Mouse (Mus musculus) cerebellum, adult 9-10 months (tissue): Measurements from ENCODE around the gene Wwc1.
"Not testable (repeated sequence)": the region's sequence is repeated elsewhere in the genome, so short reads cannot be mapped to it uniquely, and the experiment has no call there.

Experiments used
- DNase-seq: peaks from one replicate; pipeline ENCODE4 v3.0.0; 2022

The Wwc1 gene

DNA sequence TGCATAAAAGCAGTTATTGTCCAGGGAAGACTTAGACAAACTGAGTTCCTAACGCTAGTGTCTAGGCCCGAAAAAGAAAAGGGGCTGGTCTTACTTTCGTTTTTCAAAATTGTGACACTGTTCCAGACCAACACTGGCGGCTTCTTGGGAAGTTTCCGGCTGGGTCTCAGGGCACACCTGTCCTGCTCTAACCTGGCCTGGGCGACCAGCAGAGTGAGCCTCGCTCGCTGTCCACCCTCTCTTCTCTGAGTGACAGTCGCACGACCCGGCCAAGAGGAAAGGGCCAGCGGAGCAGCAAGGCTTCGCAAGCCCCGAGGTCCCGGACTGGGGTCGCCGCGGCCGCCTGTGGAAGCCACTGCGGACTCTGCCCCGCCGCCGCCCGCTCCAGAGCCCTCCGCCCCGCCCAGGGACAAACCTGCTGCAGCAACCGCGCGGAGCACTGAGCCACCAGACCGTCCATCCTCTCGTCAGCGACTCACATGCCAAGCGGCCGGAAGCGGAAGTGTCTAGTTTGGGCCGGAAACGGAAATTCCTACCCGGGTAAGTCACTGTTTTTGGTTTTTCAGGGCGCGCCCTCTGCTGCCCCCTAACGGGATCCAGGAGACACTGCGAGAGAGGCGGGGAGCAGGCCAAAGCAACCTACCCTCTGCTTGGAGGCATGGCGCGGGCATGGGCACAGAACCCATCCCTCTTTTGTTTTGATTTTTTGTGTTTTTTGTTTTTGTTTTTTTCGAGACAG, 146.1 kb downstream of the Wwc1 start, which contains the start of gene Rars:
TSS of gene Rars (minus strand) at position 485 of the 739 bp plus-strand sequence.
- peak; percentile 93 for DNase-seq

DNA sequence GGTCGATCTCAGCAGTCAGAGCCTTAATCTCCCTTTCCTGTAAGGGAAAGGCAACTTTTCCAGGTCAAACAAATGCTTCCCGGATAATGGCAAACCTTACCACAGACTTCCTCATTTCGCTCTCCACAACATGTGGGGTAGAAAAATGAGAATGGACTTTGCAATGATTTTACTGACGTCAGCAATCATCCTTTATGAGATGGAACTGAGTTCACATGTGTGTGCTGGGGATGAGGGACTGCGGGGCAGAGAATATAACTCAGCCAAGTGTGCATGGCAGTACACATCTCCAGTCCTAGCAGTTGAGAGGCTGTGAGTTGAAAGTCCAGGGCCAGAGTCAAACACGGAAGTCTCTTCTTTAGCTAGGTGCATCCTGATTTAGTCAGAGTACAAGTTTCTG, 147.1 kb downstream of the Wwc1 start:
- no peak for DNase-seq

DNA sequence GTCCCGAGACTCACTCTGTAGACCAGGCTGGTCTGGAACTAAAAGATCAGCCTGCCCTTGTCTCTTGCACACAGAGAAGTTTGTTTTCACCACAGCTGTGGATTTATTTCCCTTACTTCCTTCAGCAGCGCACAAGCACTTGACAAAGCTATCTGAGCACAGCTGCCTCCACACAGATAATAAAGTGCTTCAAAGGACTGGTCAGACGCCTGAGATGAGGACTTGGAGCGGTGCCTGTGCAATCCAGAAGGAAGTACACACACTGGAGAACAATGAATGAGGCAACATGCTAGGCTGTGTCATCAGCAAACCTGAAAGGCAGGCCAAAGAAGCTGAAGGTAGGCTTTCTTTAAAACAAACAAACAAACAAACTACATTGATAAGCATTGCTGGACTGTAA, 148.2 kb downstream of the Wwc1 start:
- DNase-seq: no peak

DNA sequence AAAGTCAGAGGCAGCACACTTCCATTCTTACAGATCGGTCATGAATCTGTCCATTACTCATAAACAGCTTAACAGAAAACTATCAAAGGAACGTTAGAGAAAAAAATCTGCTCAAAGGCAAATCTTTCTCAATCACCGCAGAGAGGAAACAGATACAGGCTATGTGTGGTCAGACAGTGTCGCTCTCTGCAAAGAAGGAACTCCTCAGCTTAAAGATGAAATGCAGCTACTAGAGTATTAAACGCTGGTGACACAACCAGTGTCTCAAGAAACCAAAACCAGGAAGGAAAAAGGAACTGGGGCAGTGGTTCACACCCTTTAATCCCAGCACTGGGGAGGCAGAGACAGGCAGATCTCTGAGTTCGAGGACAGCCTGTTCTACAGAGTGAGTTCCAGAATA, 152.6 kb downstream of the Wwc1 start:
- DNase-seq: no peak

DNA sequence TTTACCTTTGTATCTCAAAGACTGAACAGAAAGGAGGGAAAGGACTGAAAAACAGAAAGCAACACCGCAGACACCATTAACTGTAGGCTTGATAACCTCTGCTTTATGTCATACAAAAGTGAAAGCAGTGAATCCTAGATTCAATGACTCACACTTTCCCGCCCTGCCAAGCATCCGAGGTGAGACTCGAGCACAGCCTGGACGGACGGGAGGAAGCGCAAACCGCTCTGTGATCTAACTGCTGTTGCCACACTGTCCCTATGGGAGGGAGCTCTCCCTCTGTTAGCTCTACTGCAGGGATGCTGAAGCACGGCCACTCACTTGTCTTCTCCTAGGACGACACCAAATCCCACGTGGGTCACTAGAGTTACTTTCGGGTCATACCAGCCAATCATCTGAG, 164.0 kb downstream of the Wwc1 start:
- no peak for DNase-seq

DNA sequence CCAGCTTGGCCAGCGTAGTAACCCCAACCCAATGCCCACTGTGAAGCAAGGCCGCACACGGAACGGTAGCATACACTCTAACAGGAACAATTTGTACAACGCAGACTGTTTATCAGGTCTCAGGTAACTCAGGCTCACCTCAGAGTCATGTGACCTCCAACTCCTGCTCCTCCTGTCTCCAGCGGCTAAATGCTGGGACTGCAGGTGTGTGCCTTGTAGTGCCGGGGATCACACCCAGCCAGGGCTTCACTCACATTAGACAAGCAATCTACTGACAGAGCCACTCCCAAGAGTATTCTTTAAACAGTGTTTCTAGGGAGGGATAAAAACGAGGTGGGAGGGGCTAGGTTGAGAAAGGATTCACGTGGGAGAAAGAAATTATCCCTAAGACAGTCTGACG, 168.9 kb downstream of the Wwc1 start:
- no peak for DNase-seq

DNA sequence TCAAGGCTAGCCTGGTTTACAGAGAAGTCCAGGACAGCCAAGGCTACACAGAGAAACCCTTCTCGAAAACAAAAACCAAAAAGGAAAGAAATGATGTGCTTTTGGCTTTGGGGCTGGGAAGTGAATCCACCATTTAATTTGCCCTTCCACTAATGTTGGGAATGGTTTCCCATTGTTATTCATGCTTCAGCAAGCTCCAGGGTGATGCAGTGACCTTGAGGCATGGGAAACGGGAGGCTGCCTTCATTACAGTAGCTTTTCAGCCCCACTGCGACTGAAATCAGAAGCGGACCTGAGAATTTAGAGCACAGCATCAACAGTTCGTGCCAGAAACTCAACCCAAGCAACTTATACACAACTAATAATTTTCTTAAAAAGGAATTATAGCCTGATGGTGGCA, 179.0 kb downstream of the Wwc1 start:
- DNase-seq: no peak

DNA sequence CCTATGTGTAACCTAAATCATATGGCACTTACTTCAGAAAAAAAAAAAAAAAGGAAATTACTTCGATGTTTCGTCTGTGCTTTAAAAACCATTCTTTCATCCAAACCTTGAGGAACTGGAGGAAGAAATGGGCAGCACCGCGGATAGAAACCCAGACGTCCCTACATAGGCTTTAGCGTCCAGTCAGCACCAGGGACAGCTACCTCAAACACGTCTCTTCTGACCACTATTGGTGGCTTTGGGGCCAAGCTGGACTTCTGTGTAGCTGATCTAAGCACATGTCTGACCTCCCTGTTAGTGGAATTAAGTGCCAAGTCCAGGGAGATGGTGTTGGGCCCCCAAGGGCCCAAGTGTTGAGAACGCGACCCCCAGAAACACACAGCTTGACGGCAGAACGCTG, 181.5 kb downstream of the Wwc1 start, which contains the start of gene Fbll1:
TSS of gene Fbll1 (minus strand) at position 11 of the 400 bp plus-strand sequence.
- peak; percentile 45 for DNase-seq

DNA sequence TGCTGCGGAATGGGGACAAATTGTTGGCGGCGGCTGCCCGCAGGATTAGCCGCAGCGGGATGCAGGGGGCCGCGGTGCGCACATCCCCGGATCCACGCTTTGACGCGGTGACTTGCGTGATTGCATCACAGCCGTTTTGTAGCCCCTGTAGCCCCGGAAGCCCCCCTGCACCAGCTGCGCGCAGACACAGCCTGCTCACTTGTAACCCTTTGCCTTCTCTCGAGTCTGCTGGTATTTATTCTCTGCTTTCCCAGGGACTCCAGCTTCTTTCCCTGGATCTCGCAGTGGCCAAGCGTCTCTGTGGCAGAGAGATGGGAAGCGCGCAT, 181.9 kb downstream of the Wwc1 start:
- DNase-seq: peak; percentile 71

DNA sequence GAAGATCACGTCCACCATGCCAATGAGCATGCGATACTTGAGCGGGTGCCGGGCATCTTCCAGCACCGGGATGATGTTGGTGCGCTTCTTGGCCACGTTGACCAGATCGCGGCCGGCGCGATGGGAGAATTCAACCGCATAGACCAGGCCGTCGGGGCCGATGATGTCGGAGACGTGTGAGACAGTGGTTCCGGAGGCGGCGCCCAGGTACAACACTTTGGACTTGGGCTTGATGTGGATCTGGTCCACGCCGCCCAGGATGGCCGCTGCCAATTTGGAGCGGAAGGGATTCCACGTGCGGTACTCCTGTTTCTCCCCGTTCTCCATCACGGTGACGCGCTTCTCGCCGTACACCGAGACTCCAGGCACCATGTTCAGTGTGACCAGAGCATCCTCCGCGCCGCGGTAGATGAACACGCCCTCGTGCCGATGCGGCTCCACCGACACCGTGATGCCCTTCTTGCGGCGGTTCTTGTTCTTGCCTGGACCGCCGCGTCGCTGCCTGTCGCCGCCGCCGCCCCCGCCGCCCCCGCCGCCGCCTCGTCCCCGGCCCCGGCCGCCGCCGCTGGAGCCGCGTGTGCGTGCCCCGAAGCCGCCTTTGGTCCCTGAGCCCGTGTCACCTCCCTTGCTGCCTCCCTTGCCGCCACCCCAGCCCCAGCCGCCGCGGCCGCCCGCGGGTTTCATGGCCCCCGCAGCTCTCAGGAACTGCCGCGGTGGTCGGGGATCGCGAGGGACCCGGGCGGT, 182.4 kb downstream of the Wwc1 start:
- peak; percentile 50 for DNase-seq

DNA sequence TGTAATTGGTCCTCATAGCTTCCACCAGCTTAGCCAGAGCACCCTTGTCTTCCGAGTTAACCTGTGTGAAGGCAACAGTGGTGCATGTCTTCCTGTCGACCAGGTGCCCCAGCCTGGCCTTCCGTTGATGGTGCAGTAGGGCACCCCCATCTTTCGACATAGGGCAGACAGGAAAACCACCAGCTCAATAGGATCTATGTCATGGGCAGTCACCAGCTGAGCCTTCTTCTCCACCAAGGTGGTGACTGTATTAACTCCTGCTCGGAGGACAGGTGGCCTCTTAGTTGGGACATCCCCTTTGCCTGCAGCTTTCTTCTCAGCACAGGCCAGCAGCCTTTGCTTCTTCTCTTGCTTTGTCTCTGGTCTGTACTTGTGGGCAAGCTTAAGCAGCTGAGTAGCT, 187.5 kb downstream of the Wwc1 start:
- DNase-seq: not testable (repeated sequence)

DNA sequence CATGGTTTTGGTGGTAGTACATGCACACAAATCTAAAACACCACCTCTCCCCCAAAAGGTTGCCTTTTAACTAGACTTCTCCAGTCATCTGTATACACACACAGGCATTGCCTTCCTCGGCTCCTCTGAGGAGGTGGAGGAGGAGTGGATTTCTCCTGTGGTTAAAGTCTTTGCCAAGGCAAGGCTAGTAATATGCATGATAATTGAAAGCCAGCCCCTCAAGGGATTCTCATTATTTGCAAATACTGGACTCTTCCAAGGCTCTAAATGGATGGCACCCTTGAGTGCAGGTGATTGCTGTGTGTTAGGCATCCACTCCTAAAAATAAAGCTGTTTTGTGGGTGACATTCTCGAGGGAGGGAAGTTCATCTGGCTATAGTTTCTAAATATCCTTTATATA, 191.9 kb downstream of the Wwc1 start:
- DNase-seq: no peak
